Mouse (Mus musculus): ENCODE data around the gene Vmn2r117. TPM values are rescaled to one million over a fixed set of nuclear protein-coding genes. Genes with fewer than 3 reads are reported as not detected.

Gene Vmn2r117
- polyA plus RNA-seq (2017; shearing (Covaris generic)) = not detected

DNA sequence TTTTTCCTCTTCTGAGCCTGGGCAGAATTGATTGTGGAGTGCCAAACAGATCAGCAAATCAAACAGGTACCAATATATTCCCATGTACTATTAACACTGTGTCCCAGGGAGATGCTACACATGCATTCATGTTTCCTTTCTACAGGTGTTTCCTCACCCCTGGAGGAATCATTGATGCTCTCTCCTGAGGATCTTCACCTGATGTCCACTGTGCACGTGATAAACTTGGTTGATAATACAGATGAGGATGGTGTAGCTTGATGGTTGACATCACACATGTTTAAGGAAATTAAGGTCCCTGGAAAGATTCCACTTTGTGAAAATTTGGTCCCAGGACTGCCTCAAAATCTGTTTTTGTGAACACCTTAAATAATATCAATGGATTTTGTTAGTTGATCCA is at the start of gene Vmn2r117:
Vmn2r117 (minus strand) TSS at position 101 of the 400 bp plus-strand sequence.

Other genes starting within 250 kb of the Vmn2r117 start
- gene Vmn2r114, start 167.2 kb downstream of the Vmn2r117 start, polyA plus RNA-seq (2017; shearing (Covaris generic)) = 0.12 TPM
- 0.11 TPM for gene Vmn2r115, start 136.0 kb downstream of the Vmn2r117 start, polyA plus RNA-seq (2017; shearing (Covaris generic))
- gene Vmn2r116, start 95.1 kb downstream of the Vmn2r117 start, polyA plus RNA-seq (2017; shearing (Covaris generic)) = not detected
- gene Zfp213, start 84.5 kb upstream of the Vmn2r117 start, polyA plus RNA-seq (2017; shearing (Covaris generic)) = 8.3 TPM
- not detected for gene Zfp13, start 119.8 kb upstream of the Vmn2r117 start, polyA plus RNA-seq (2017; shearing (Covaris generic))
- 19.6 TPM for gene Zscan10, start 121.2 kb upstream of the Vmn2r117 start, polyA plus RNA-seq (2017; shearing (Covaris generic))
- not detected for gene Mmp25, start 165.6 kb upstream of the Vmn2r117 start, polyA plus RNA-seq (2017; shearing (Covaris generic))
- not detected for gene Bicdl2, start 180.8 kb upstream of the Vmn2r117 start, polyA plus RNA-seq (2017; shearing (Covaris generic))
- 46.7 TPM for gene Hcfc1r1, start 193.9 kb upstream of the Vmn2r117 start, polyA plus RNA-seq (2017; shearing (Covaris generic))
- gene Thoc6, start 194.2 kb upstream of the Vmn2r117 start, polyA plus RNA-seq (2017; shearing (Covaris generic)) = 35.4 TPM
- 38.8 TPM for gene Tnfrsf12a, start 197.8 kb upstream of the Vmn2r117 start, polyA plus RNA-seq (2017; shearing (Covaris generic))
- not detected for gene Cldn6, start 199.6 kb upstream of the Vmn2r117 start, polyA plus RNA-seq (2017; shearing (Covaris generic))
- gene Cldn9, start 204.3 kb upstream of the Vmn2r117 start, polyA plus RNA-seq (2017; shearing (Covaris generic)) = not detected
- 0.27 TPM for gene 1520401A03Rik, start 243.1 kb upstream of the Vmn2r117 start, polyA plus RNA-seq (2017; shearing (Covaris generic))
- 57.3 TPM for gene Pkmyt1, start 246.6 kb upstream of the Vmn2r117 start, polyA plus RNA-seq (2017; shearing (Covaris generic))